Mouse (Mus musculus): ENCODE measurements at regions not wholly inside any gene's neighbourhood (a gene's known extent, or its start where the extent isn't known, plus 50 kb on each side); places are given as distances from the start of the nearest gene placed in this dataset.

DNA sequence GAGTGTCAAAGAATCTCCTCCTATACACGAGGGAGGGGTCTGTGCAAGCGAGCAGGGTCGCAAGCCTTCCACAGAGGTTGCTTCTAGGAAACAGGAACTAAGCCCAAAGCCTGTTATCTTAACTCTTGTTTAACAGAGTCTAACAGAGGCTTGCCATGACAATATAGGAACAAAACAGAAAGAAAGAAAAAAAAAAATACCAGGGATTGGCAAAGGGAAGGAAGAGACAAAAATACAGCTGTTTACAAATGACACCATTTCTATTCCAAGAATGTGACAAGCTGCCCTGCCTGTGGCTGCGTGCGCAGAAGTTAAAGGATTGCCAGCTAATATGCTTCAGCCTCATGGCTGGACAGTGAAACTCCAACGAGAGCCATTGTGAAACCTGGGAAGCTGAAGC, 173.8 kb upstream of the Ubr2 start:
- DNase-seq (ENCODE audit: extremely low read depth): no peak
- Histone ChIP-seq H3K27ac (ENCODE audit: insufficient read depth, low read depth) (no peak overlapping the region), H3K4me3 (replicated peaks in 1 of 3; ENCODE audit: low read depth in 2 of 3, low read length in 2 of 3, poor library complexity in 1 of 3) (no peak overlapping the region)

DNA sequence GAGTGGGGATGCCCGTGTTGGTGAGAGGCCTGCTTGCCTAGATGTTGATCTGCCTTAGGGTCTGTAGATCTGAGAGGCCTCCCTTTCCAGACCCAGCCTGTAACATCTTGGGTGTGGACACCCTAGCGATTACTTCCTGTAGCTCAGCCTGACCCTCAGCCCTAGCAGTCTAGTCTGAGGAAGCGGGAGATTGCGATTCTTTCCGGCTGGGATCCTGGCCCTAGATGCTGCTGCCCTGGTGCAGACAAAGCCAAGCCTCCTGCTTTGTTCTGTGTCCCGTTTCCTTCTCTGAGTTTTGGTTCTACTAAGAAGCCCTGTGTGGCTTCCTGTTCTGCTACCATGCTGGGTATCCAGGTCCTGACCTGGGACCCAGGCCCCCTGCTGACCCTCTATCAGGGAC, 171.8 kb upstream of the Ubr2 start:
- dilution Hi-C loops (cut with MboI; ENCODE audit: extremely low pct_ligation_motif_present, extremely low pct_unique_long_range_greater_than_20kb, low sequenced_read_pairs): no loop called here

More for the DNA sequence above, 173.8 kb upstream of the Ubr2 start:
- Histone ChIP-seq H3K79me2 (replicated peaks; ENCODE audit: control insufficient read depth, extremely low read depth, insufficient read depth, poor library complexity, severe bottlenecking) (no peaks in the 10 kb centered on the region), H3K27me3 (replicated peaks) (no peaks in the 10 kb centered on the region), H3K9ac (ENCODE audit: insufficient read depth, low read depth) (no peak overlapping the region), H3K36me3 (replicated peaks in 1 of 2; ENCODE audit: control insufficient read depth in 1 of 2, insufficient read depth in 1 of 2, low read length in 1 of 2) (no peaks in the 10 kb centered on the region), H3K4me2 (ENCODE audit: insufficient read depth, low read depth, poor library complexity, severe bottlenecking) (no peak overlapping the region), H3K4me1 (ENCODE audit: control insufficient read depth in 1 of 2, insufficient read depth in 2 of 2) (peaks cover 0 to 10% of the 10 kb centered on the region in 2 experiments; a peak in 2 of 4 replicates), H3K9me3 (replicated peaks; ENCODE audit: low read length) (no peaks in the 10 kb centered on the region)
- in situ Hi-C loops (cut with MboI; ENCODE audit: low pct_ligation_motif_present, low pct_unique_long_range_greater_than_20kb, low sequenced_read_pairs) (no loop called here), dilution Hi-C loops (cut with MboI; ENCODE audit: extremely low pct_ligation_motif_present, extremely low pct_unique_long_range_greater_than_20kb, low sequenced_read_pairs) (no loop called here)
- TF ChIP-seq CHD1 (IDR thresholded peaks at IDR 0.05; ENCODE audit: low read depth, low read length) (no peak), MYC (IDR thresholded peaks at IDR 0.05; ENCODE audit: low read depth, low read length) (no peak), ZC3H11A (IDR thresholded peaks at IDR 0.05; ENCODE audit: low read depth, low read length) (no peak), RCOR1 (conservative IDR thresholded peaks at IDR 0.05; ENCODE audit: low read depth, low read length) (no peak), ZNF384 (IDR thresholded peaks at IDR 0.05; ENCODE audit: low read depth, low read length) (no peak), POLR2AphosphoS2 (IDR thresholded peaks at IDR 0.05; ENCODE audit: low read depth, low read length) (no peak), SIN3A (IDR thresholded peaks at IDR 0.05; ENCODE audit: low read length) (no peak), ZKSCAN1 (IDR thresholded peaks at IDR 0.05; ENCODE audit: borderline replicate concordance, low read depth, low read length) (no peak), KAT2A (IDR thresholded peaks at IDR 0.05; ENCODE audit: insufficient replicate concordance, low read length) (no peak), CTCF (conservative IDR thresholded peaks at IDR 0.05 in 1 of 2, IDR thresholded peaks at IDR 0.05 in 1 of 2; ENCODE audit: low read depth in 2 of 2, low read length in 2 of 2) (no peak), GABPA (IDR thresholded peaks at IDR 0.05; ENCODE audit: insufficient replicate concordance, low read depth, low read length) (no peak), HCFC1 (IDR thresholded peaks at IDR 0.05; ENCODE audit: low read depth, low read length) (no peak), MEF2A (IDR thresholded peaks at IDR 0.05; ENCODE audit: borderline replicate concordance, low read depth, low read length) (no peak), USF2 (conservative IDR thresholded peaks at IDR 0.05; ENCODE audit: low read depth, low read length) (no peak)

More for the DNA sequence above, 171.8 kb upstream of the Ubr2 start:
- 0 out of 4 replicates have a peak, but pooled peaks cover 0 to 5% of the 10 kb centered on the region in 2 experiments for H3K4me1 ChIP-seq (ENCODE audit: control insufficient read depth in 1 of 2, insufficient read depth in 2 of 2)
- H3K36me3 ChIP-seq (replicated peaks in 1 of 2; ENCODE audit: control insufficient read depth in 1 of 2, insufficient read depth in 1 of 2, low read length in 1 of 2): no peaks in the 10 kb centered on the region
- no peak for DNase-seq (ENCODE audit: extremely low read depth)
- H3K27ac ChIP-seq (ENCODE audit: insufficient read depth, low read depth): no peak overlapping the region
- no peak overlapping the region for H3K4me3 ChIP-seq (replicated peaks in 1 of 3; ENCODE audit: low read depth in 2 of 3, low read length in 2 of 3, poor library complexity in 1 of 3)
- H3K79me2 ChIP-seq (replicated peaks; ENCODE audit: control insufficient read depth, extremely low read depth, insufficient read depth, poor library complexity, severe bottlenecking): no peaks in the 10 kb centered on the region
- TF ChIP-seq EP300 (IDR thresholded peaks at IDR 0.05; ENCODE audit: low read length) (no peak), PAX5 (IDR thresholded peaks at IDR 0.05; ENCODE audit: low read length) (no peak), USF2 (conservative IDR thresholded peaks at IDR 0.05; ENCODE audit: low read depth, low read length) (no peak), KAT2A (IDR thresholded peaks at IDR 0.05; ENCODE audit: insufficient replicate concordance, low read length) (no peak), GABPA (IDR thresholded peaks at IDR 0.05; ENCODE audit: insufficient replicate concordance, low read depth, low read length) (no peak), TBP (conservative IDR thresholded peaks at IDR 0.05; ENCODE audit: low read depth, low read length) (no peak), POLR2AphosphoS2 (IDR thresholded peaks at IDR 0.05; ENCODE audit: low read depth, low read length) (no peak), RAD21 (IDR thresholded peaks at IDR 0.05; ENCODE audit: low read depth, low read length) (no peak), MXI1 (IDR thresholded peaks at IDR 0.05; ENCODE audit: low read depth, low read length) (no peak), CHD2 (IDR thresholded peaks at IDR 0.05; ENCODE audit: low read length) (no peak), MAZ (IDR thresholded peaks at IDR 0.05; ENCODE audit: low read depth, low read length) (no peak), MYC (IDR thresholded peaks at IDR 0.05; ENCODE audit: low read depth, low read length) (no peak), RCOR1 (conservative IDR thresholded peaks at IDR 0.05; ENCODE audit: low read depth, low read length) (no peak), BHLHE40 (IDR thresholded peaks at IDR 0.05; ENCODE audit: low read depth, low read length) (no peak), HCFC1 (IDR thresholded peaks at IDR 0.05; ENCODE audit: low read depth, low read length) (no peak)
- no peaks in the 10 kb centered on the region for H3K9me3 ChIP-seq (replicated peaks; ENCODE audit: low read length)
- H3K9ac ChIP-seq (ENCODE audit: insufficient read depth, low read depth): no peak overlapping the region
- no peak overlapping the region for H3K4me2 ChIP-seq (ENCODE audit: insufficient read depth, low read depth, poor library complexity, severe bottlenecking)
- no peaks in the 10 kb centered on the region for H3K27me3 ChIP-seq (replicated peaks)
- in situ Hi-C loops (cut with MboI; ENCODE audit: low pct_ligation_motif_present, low pct_unique_long_range_greater_than_20kb, low sequenced_read_pairs): no loop called here

Data from CH12.LX (cell line).